Mouse (Mus musculus): ENCODE measurements around the gene Zfr. TPM values are rescaled to one million over a fixed set of nuclear protein-coding genes. Genes with fewer than 3 reads are reported as not detected.

Zfr gene
- total and polyA plus RNA-seq, 2 experiments = 34.2 to 46.2 TPM

DNA sequence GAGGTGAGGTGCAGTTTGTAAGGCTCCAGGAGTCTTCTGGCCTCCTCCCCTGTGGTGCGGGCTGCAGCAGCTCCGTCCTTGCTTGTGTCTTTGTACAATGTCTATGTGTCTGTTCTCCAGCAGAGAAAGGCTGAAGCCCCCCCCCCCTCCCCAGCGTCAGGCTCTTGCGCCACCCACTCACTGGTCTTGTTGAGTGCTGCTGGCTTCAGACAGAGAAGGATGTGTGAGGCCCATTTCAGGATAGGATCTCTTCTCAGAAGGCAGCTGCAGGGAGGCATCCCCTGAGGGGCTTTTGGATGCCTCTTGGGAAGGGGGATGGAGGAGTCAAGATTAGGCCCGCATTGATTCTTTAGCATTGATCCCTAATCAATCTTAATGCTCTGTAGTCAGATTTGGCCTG lies 100.2 kb downstream of the Zfr start:
- WGBS = 61% methylated on average over 5 of the region's 5 CpGs
- no peak overlapping the region for H3K27ac ChIP-seq (replicated peaks; ENCODE audit: insufficient read depth, low read depth, low read length)
- TF ChIP-seq CTCF (IDR thresholded peaks at IDR 0.05; ENCODE audit: low read depth, low read length) (no peak), POLR2A (IDR thresholded peaks at IDR 0.05; ENCODE audit: extremely low read depth, insufficient read depth, low read length) (no peak)
- H3K79me2 ChIP-seq (ENCODE audit: control insufficient read depth, insufficient read depth, low read length) = peaks cover 66% of the 10 kb centered on the region; the same call in 1 of the 2 replicates
- DNase-seq (ENCODE audit: extremely low read depth, low read depth, low spot score) = no peak
- H3K9ac ChIP-seq (ENCODE audit: low read depth, low read length) = no peak overlapping the region
- H3K27me3 ChIP-seq (ENCODE audit: control insufficient read depth, insufficient read depth, low read length) = no peaks in the 10 kb centered on the region
- no peak overlapping the region for H3K4me3 ChIP-seq (ENCODE audit: insufficient read depth, low read depth, low read length)
- H3K4me1 ChIP-seq (ENCODE audit: control insufficient read depth, insufficient read depth, low read length) = peaks cover 7% of the 10 kb centered on the region
- H3K36me3 ChIP-seq (ENCODE audit: control insufficient read depth, insufficient read depth, low read length) = no peaks in the 10 kb centered on the region

DNA sequence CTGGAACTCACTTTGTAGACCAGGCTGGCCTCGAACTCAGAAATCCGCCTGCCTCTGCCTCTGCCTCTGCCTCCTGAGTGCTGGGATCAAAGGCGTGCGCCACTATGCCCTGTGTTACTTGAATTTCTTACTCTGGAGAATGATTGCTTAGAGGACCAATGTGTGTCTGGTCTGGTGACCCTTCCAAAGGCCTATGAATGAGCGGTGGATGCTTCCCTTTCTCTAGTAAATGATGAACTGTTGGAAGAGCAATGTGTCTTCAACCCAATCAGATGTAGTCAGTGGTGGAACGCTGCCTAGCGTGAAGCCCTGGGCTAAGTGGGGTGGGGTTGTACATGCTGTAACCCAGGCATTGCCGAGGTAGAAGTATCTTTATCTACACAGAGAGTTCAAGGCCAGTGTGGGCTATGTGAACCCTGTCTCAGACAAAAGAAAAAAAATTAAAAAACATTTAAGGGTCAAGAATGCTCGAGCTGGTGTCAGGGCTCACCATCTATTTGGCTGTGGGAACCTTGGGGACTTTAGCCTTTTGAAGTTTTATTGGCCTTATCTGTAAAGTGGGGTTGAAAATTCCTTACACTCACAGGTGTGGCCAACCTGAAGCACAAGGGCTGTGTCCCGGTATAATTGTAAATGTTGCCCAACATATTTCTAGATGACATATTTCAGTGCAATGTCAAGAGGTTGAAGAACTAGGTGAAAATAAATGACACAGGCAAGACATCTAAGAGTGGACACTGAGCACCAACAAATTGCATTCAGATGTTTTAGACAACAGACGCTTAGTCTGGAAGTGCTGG lies 101.2 kb downstream of the Zfr start:
- WGBS = 77% methylated on average over 11 of the region's 11 CpGs
- no peak overlapping the region for H3K9ac ChIP-seq (ENCODE audit: low read depth, low read length)
- no peaks in the 10 kb centered on the region for H3K27me3 ChIP-seq (ENCODE audit: control insufficient read depth, insufficient read depth, low read length)
- no peak for DNase-seq (ENCODE audit: extremely low read depth, low read depth, low spot score)
- TF ChIP-seq CTCF (IDR thresholded peaks at IDR 0.05; ENCODE audit: low read depth, low read length) (no peak), POLR2A (IDR thresholded peaks at IDR 0.05; ENCODE audit: extremely low read depth, insufficient read depth, low read length) (no peak)
- no peak overlapping the region for H3K4me3 ChIP-seq (ENCODE audit: insufficient read depth, low read depth, low read length)
- no peaks in the 10 kb centered on the region for H3K36me3 ChIP-seq (ENCODE audit: control insufficient read depth, insufficient read depth, low read length)
- H3K4me1 ChIP-seq (ENCODE audit: control insufficient read depth, insufficient read depth, low read length) = peaks cover 7% of the 10 kb centered on the region
- no peak overlapping the region for H3K27ac ChIP-seq (replicated peaks; ENCODE audit: insufficient read depth, low read depth, low read length)
- H3K79me2 ChIP-seq (ENCODE audit: control insufficient read depth, insufficient read depth, low read length) = peaks cover 64% of the 10 kb centered on the region

DNA sequence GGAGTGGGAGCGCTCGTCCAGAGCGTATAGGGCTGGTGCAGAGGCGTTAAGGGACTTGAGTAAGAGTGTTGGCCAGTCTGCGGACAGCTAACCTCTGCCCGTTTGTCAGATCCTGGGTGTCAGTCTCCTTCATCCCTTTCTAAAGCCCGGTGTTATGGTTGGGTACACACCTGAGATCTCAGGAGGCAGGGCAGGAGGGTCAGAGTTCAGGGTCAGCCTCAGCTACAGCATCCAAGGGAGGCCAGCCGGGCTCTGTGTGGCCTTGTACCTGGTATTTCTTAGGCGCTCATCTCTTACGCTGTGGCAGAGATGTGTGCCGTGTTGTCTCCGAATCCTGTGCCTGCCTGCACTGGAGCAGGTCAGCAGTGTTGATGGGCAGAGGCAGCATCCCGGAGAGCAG lies 103.5 kb downstream of the Zfr start:
- no peak for TF ChIP-seq POLR2A (IDR thresholded peaks at IDR 0.05; ENCODE audit: extremely low read depth, insufficient read depth, low read length)
- TF ChIP-seq CTCF (IDR thresholded peaks at IDR 0.05; ENCODE audit: low read depth, low read length) = no peak
- Histone ChIP-seq H3K4me3 (ENCODE audit: insufficient read depth, low read depth, low read length) (no peak overlapping the region), H3K27me3 (ENCODE audit: control insufficient read depth, insufficient read depth, low read length) (no peaks in the 10 kb centered on the region), H3K27ac (replicated peaks; ENCODE audit: insufficient read depth, low read depth, low read length) (no peak overlapping the region), H3K79me2 (ENCODE audit: control insufficient read depth, insufficient read depth, low read length) (peaks cover 49% of the 10 kb centered on the region), H3K36me3 (ENCODE audit: control insufficient read depth, insufficient read depth, low read length) (no peaks in the 10 kb centered on the region), H3K4me1 (ENCODE audit: control insufficient read depth, insufficient read depth, low read length) (peaks cover 11% of the 10 kb centered on the region), H3K9ac (ENCODE audit: low read depth, low read length) (no peak overlapping the region)
- 43% methylated on average over 13 of the region's 13 CpGs for WGBS
- peak; percentile 48 for DNase-seq (ENCODE audit: extremely low read depth, low read depth, low spot score)

DNA sequence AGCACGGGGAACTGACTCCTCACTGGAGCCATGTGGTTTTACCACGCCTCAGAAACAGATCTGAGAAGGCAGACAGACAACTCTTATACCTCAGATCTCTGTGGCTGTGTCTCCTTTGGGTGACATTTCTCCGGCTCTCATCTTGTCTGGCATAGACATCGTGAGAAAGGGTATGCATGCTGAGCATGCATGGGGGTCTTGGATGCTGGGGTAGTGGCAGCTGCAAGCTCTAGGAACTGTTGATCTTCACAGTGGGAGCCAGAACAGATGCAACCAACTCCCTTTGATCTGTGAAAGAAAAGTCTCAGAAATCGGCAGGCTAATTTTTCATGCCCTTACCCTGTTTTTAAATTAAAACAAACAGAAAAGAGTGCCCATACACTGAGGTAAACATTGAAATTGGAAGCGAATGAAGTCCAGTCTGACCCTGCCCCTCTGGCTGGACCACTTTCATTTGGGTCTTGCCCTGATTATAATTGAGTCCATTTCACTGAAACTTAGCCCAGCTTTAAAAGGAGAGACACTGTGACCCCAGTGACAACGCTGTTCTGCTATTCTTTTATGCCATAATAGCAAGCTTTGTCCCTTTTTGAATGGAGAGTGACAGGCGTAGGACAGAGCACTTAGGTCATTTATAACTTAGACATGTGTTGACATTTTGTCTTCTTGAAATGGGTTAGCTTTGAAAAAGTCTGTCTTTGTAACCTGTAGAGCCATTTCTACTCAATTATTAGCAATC lies 105.1 kb downstream of the Zfr start:
- no peak overlapping the region for H3K4me3 ChIP-seq (ENCODE audit: insufficient read depth, low read depth, low read length)
- no peaks in the 10 kb centered on the region for H3K36me3 ChIP-seq (ENCODE audit: control insufficient read depth, insufficient read depth, low read length)
- H3K79me2 ChIP-seq (ENCODE audit: control insufficient read depth, insufficient read depth, low read length) = peaks cover 45% of the 10 kb centered on the region
- H3K9ac ChIP-seq (ENCODE audit: low read depth, low read length) = no peak overlapping the region
- DNase-seq (ENCODE audit: extremely low read depth, low read depth, low spot score) = no peak
- no peak overlapping the region for H3K27ac ChIP-seq (replicated peaks; ENCODE audit: insufficient read depth, low read depth, low read length)
- 62% methylated on average over 8 of the region's 8 CpGs for WGBS
- peaks cover 19% of the 10 kb centered on the region for H3K4me1 ChIP-seq (ENCODE audit: control insufficient read depth, insufficient read depth, low read length)
- no peaks in the 10 kb centered on the region for H3K27me3 ChIP-seq (ENCODE audit: control insufficient read depth, insufficient read depth, low read length)
- TF ChIP-seq POLR2A (IDR thresholded peaks at IDR 0.05; ENCODE audit: extremely low read depth, insufficient read depth, low read length) (no peak), CTCF (IDR thresholded peaks at IDR 0.05; ENCODE audit: low read depth, low read length) (no peak)

DNA sequence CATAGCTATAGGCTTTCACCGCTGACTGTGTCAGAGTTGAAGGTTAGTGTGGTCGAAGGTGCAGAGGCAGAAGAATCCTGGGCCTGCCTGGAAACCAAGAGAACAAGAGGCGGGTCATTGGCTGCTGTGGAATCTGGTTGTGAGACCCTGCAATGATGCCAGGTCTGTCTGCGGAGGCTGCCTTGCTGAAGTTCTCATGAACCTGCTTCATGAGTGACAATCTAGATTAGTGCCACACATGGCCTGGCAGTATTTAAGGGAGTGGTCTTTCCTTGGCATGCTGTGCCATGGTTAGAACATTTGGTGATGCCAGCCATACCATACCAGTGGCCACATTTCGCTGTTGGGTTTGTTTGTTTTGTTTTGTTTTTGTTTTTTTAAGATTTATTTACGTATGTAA lies 105.8 kb downstream of the Zfr start:
- peaks cover 20% of the 10 kb centered on the region for H3K4me1 ChIP-seq (ENCODE audit: control insufficient read depth, insufficient read depth, low read length)
- peaks cover 46% of the 10 kb centered on the region for H3K79me2 ChIP-seq (ENCODE audit: control insufficient read depth, insufficient read depth, low read length)
- TF ChIP-seq POLR2A (IDR thresholded peaks at IDR 0.05; ENCODE audit: extremely low read depth, insufficient read depth, low read length) (no peak), CTCF (IDR thresholded peaks at IDR 0.05; ENCODE audit: low read depth, low read length) (no peak)
- no peaks in the 10 kb centered on the region for H3K27me3 ChIP-seq (ENCODE audit: control insufficient read depth, insufficient read depth, low read length)
- DNase-seq (ENCODE audit: extremely low read depth, low read depth, low spot score) = no peak
- H3K27ac ChIP-seq (replicated peaks; ENCODE audit: insufficient read depth, low read depth, low read length) = no peak overlapping the region
- no peaks in the 10 kb centered on the region for H3K36me3 ChIP-seq (ENCODE audit: control insufficient read depth, insufficient read depth, low read length)
- no peak overlapping the region for H3K9ac ChIP-seq (ENCODE audit: low read depth, low read length)
- no peak overlapping the region for H3K4me3 ChIP-seq (ENCODE audit: insufficient read depth, low read depth, low read length)
- WGBS = 85% methylated on average over 6 of the region's 6 CpGs

Measured in liver, adult 2 months (tissue).